Mouse (Mus musculus) left cerebral cortex, postnatal 10 days (tissue): ENCODE data around the gene Gdpd1. TPM values are rescaled to one million over a fixed set of nuclear protein-coding genes. Genes with fewer than 3 reads are reported as not detected.

Source experiments
- DNase-seq, 2 experiments: peaks; one replicate each; pipeline ENCODE4 v3.0.0; 2021 to 2022; ENCODE audit warnings: low spot score in 2 of 2, mixed read lengths in 1 of 2; ENCODE audit errors: extremely low spot score in 1 of 2
- intact Hi-C: fragments of 180-260 bp; cut with DNase I; formaldehyde crosslinking; loops from one replicate; pipeline ENCODE4 v1.15.1; 2025
- microRNA-seq: library from miRNA; unstranded; fragments of <30 nt; microRNA quantifications from one replicate; pipeline ENCODE4 v1.2.0, GENCODE M21; 2022
- total RNA-seq, 2 experiments: library from RNA; stranded (reverse); gene quantifications; 2 replicates each; pipeline ENCODE4 v1.2.3; 2021

Gdpd1 gene
- total RNA-seq, 2 experiments from 2014 or later: 57.0 to 58.1 TPM

- intact Hi-C loops: loop anchor here (5.0 to 10.0 kb wide), 3 partner anchors 48 to 188 kb away; partner anchors contain the start of gene Dhx40
- no peak for DNase-seq
These were observed 78.9 kb downstream of the Gdpd1 start for GRCm38 (mm10) chr11:86994791-86995624.

DNA sequence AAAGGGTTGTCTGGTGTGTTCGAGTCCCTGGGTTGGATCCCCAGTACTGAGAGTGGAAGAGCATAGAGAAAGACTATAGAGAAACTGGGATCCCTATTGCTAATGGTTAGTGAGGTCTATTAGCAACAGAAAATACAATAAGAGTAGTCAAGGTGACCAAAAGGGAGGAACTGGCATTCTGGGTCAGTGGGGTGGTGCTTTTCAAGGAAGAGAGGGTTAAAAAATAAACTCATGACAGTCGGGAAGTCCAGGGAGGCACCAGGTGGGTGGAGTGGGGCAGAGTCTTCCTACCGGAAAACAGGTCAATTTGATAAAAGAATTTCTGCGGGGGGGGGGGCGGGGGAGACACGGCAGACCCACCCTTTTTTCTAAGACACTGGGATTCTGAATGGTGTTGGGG lies 79.5 kb downstream of the Gdpd1 start:
- no peak for DNase-seq
- intact Hi-C loops: loop anchor here (5.0 to 10.0 kb wide), 3 partner anchors 47 to 187 kb away; partner anchors contain the start of gene Dhx40

DNA sequence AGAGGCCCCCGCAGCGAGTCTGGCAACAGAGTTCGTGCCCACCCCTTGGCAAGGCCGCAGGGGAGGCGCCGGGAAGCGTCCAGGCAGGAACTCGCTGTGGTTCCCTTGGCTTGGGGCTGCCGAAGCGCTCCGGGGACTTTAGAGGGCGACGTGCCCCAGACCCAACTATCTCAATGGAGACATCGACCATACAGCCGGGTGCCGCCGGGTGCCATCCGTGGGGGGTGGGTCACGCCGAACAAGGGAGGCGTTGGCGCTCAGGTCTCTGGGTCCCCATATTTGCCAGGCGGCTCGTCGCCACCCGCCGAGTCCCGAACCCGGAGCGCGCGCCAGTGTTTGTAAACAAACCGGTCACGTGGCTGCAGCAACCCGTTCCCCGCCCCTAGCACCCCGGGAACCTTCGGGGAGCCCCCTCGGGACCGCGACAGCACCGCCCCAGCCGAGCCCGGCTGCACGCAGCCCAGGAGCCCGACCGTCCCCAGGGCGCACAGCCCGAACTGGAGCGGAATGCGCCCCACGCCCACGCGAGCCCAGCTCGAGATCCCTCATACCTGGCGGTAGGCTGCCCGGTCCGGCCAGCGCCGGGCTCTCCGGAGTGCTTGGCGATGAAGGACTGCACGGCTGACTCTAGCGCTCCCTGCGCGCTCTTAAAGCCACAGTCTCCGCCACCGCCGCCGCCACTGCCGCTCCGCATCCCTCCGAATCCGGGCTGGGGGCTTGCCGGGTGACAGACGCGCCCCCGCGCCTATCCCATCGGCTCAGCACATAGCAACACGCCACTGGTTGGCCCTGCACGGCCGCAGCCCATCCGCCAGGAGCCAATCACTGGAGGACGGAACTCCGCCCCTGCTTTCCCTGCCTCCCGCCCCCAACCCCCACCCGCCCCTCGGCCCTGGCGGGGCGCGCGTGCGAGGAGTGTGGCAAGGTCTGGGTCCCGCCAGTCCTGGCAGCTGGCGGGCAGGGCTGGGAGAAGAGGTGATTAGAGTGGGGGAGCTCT lies 80.5 kb downstream of the Gdpd1 start, which contains the start of gene Ypel2:
Gene Ypel2, minus strand, starts transcription at position 667 of the 997 bp plus-strand sequence.
- peak; percentile 98 to 99 for DNase-seq
- intact Hi-C loops: loop anchor here (5.0 to 10.0 kb wide), 3 partner anchors 46 to 186 kb away; partner anchors contain the start of gene Dhx40

DNA sequence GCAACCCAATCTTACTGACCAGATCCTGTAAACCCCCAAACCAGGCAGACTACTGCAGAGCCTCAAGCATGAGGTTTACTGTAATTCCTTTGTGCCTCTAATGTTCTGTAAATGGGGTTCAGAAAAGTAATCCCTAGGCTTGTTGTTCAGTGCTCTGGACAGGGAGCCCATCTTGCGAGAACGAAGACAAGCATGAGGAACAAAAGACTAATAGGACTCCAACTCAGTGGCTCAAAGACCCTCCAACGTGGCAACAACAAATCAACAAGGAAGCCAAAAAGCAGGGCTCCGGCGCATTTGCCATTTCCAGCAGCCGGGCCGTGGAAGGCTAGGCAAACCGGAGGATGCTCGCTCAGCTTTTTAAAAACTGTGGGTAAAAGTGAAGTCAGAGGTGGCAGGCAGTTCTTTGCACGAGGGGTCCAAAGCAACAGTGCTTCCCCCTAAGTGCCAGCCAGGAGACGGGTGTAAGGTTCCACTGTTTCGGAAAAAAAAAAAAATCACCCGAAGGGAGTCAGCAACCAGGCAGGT lies 81.3 kb downstream of the Gdpd1 start:
- no peak for DNase-seq
- intact Hi-C loops: loop anchor here (5.0 to 10.0 kb wide), 3 partner anchors 45 to 185 kb away; partner anchors contain the start of gene Dhx40

DNA sequence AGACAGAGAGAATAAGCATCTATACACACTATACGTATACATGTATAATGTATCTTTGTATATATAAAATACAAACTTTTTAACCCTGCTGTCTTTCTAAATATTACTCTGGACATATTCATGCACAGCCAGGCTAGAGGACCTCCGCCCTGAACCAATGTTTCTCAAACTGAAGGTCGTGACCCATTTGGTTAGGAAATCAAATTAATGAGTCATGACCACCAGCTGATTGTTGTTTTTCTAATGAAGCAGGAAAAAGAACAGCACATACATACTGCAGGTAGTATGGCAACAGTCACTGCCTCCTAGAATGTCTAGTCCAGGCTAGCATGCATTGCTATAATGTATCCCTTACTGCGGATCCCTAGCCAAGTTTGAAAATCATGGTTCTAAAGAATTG lies 82.6 kb downstream of the Gdpd1 start:
- intact Hi-C loops: loop anchor here (5.0 to 10.0 kb wide), 3 partner anchors 44 to 184 kb away; partner anchors contain the start of gene Dhx40
- no peak for DNase-seq

- intact Hi-C loops: loop anchor here (5.0 to 10.0 kb wide), 3 partner anchors 43 to 183 kb away; partner anchors contain the start of gene Dhx40
- no peak for DNase-seq
These were observed 83.6 kb downstream of the Gdpd1 start for GRCm38 (mm10) chr11:86990309-86990708.

DNA sequence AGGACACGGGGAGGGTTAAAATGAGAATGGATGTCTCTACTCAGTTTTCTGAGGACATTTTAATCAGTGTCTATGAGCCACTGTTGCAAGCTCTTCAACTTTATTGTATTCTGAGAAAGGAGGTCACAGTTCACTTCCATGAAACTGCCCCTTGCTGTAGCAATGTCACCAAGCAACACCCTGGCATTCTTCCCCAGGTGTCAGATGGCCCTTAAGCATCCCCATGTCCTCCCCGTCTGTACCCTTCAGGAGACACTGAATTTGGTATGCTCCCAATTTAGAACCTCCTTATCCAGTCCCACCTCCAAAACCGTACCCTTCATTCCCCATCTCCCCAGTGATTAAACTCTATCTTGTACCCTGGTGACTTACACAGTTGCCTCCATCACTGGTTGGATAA lies 88.9 kb downstream of the Gdpd1 start:
- DNase-seq: no peak
- intact Hi-C loops: no loop called here

Small RNA genes lying within 50 kb of the gene (microRNA-seq; reads per million reads assigned to microRNA genes)
- gene Mir301: 967 reads per million, percentile 76 among the genes with 10 or more reads in this experiment

Other genes with a start within 250 kb of the Gdpd1 start
- 10 to 100 TPM; 21.4 to 22.4 TPM for gene Ypel2, start 80.4 kb downstream of the Gdpd1 start, total RNA-seq
- gene Smg8, start 12.7 kb upstream of the Gdpd1 start, total RNA-seq: 10 to 100 TPM; 15.4 to 15.8 TPM
- gene Prr11, start 34.6 kb upstream of the Gdpd1 start, total RNA-seq: 1 to 10 TPM; 1.3 to 1.5 TPM
- gene Ska2, start 35.2 kb upstream of the Gdpd1 start, total RNA-seq: 10 to 100 TPM; 16.3 to 16.9 TPM
- 100 to 1,000 TPM; 176 to 177 TPM for gene Trim37, start 53.0 kb upstream of the Gdpd1 start, total RNA-seq